Mouse (Mus musculus): ENCODE data around the gene Pcf11.

The Pcf11 gene

GRCm38 (mm10) chr7:92669507-92670471 is at the start of gene Pcf11:
Gene Pcf11, minus strand, starts transcription at chr7:92669934.
- peak; percentile 98 for DNase-seq

- DNase-seq, result no peak
Observed at GRCm38 (mm10) chr7:92715055-92715454, 45.3 kb upstream of the Pcf11 start.

- DNase-seq, result no peak
Observed at GRCm38 (mm10) chr7:92711593-92711992, 41.9 kb upstream of the Pcf11 start.

- no peak for DNase-seq
Observed at GRCm38 (mm10) chr7:92709573-92709972, 39.8 kb upstream of the Pcf11 start.

- DNase-seq, result no peak
Observed at GRCm38 (mm10) chr7:92706711-92707110, 37.0 kb upstream of the Pcf11 start.

GRCm38 (mm10) chr7:92705534-92705933 is 35.8 kb upstream of the Pcf11 start:
- no peak for DNase-seq

GRCm38 (mm10) chr7:92703661-92704060 is 33.9 kb upstream of the Pcf11 start:
- DNase-seq, result no peak

- no peak for DNase-seq
Observed at GRCm38 (mm10) chr7:92698770-92699169, 29.0 kb upstream of the Pcf11 start.

- DNase-seq, result no peak
Observed at GRCm38 (mm10) chr7:92696395-92696794, 26.7 kb upstream of the Pcf11 start.

- no peak for DNase-seq
Observed at GRCm38 (mm10) chr7:92689101-92689500, 19.4 kb upstream of the Pcf11 start.

- no peak for DNase-seq
Observed at GRCm38 (mm10) chr7:92688299-92688669, 18.6 kb upstream of the Pcf11 start.

GRCm38 (mm10) chr7:92687556-92688298 is 18.0 kb upstream of the Pcf11 start:
- no peak for DNase-seq

GRCm38 (mm10) chr7:92677346-92677745 is 7.6 kb upstream of the Pcf11 start:
- DNase-seq, result no peak

- DNase-seq, result no peak
Observed at GRCm38 (mm10) chr7:92675131-92675530, 5.4 kb upstream of the Pcf11 start.

- DNase-seq, result peak; percentile 58
Observed at GRCm38 (mm10) chr7:92668791-92669506, 785 bp downstream of the Pcf11 start.

- DNase-seq, result peak; percentile 10
Observed at GRCm38 (mm10) chr7:92666274-92666820, 3.4 kb downstream of the Pcf11 start.

GRCm38 (mm10) chr7:92658050-92658449 is 11.7 kb downstream of the Pcf11 start:
- DNase-seq, result no peak

- DNase-seq, result no peak
Observed at GRCm38 (mm10) chr7:92656386-92656785, 13.3 kb downstream of the Pcf11 start.

- DNase-seq, result no peak
Observed at GRCm38 (mm10) chr7:92653329-92653728, 16.4 kb downstream of the Pcf11 start.

- no peak for DNase-seq
Observed at GRCm38 (mm10) chr7:92647790-92648189, 21.9 kb downstream of the Pcf11 start.

GRCm38 (mm10) chr7:92642358-92642757 is 27.4 kb downstream of the Pcf11 start:
- DNase-seq, result no peak

GRCm38 (mm10) chr7:92638050-92638449 is 31.7 kb downstream of the Pcf11 start:
- no peak for DNase-seq
